Comparison of ENCODE assay signal across 17 mouse cellular contexts in genomic region chr13:90420966-90421365, GRCm38 (mm10).
DNase-seq lines count a peak whose midpoint lies in the region; ATAC-seq lines count a peak whose summit lies in the region.
"Had no signal": no experiment of that assay in that cellular context is flagged by ENCODE, and none has a peak within 500 bp of the region (broad histone marks: within the 10 kb centered on the region; RNA-seq: fewer than 3 reads in every experiment).

No protein-coding gene starts in this region.

- H3K9me3 ChIP-seq in midbrain, embryonic 14.5 days (ENCODE audit: control insufficient read depth, low read length): no peaks in the 10 kb centered on the region
- H3K9me3 ChIP-seq in midbrain, embryonic 10.5 days (replicated peaks): no peaks in the 10 kb centered on the region
- no peaks in the 10 kb centered on the region for H3K9me3 ChIP-seq in intestine, embryonic 16.5 days (ENCODE audit: control insufficient read depth, low read length)
- no peaks in the 10 kb centered on the region for H3K9me3 ChIP-seq in forebrain, embryonic 16.5 days (ENCODE audit: control insufficient read depth, low read length)
- H3K9me3 ChIP-seq: embryonic facial prominence, embryonic 13.5 days; forebrain, embryonic 13.5 days; heart, embryonic 12.5 days; stomach, embryonic 15.5 days had no signal

- WGBS in midbrain, embryonic 14.5 days: 54% methylated on average over 4 of the region's 4 CpGs
- 74% methylated on average over 4 of the region's 4 CpGs for WGBS in midbrain, embryonic 10.5 days
- 28% methylated on average over 4 of the region's 4 CpGs for WGBS in intestine, embryonic 16.5 days
- WGBS in forebrain, embryonic 16.5 days: 32% methylated on average over 4 of the region's 4 CpGs

- H3K36me3 ChIP-seq in midbrain, embryonic 14.5 days (ENCODE audit: control insufficient read depth, insufficient read depth, low read length): no peaks in the 10 kb centered on the region
- no peaks in the 10 kb centered on the region for H3K36me3 ChIP-seq in midbrain, embryonic 10.5 days
- no peaks in the 10 kb centered on the region for H3K36me3 ChIP-seq in intestine, embryonic 16.5 days (ENCODE audit: control insufficient read depth, insufficient read depth, low read length)
- no peaks in the 10 kb centered on the region for H3K36me3 ChIP-seq in forebrain, embryonic 16.5 days (ENCODE audit: control insufficient read depth, insufficient read depth)
- H3K36me3 ChIP-seq: embryonic facial prominence, embryonic 13.5 days; heart, embryonic 12.5 days; stomach, embryonic 15.5 days had no signal

- no peak overlapping the region for H3K9ac ChIP-seq in midbrain, embryonic 14.5 days (replicated peaks; ENCODE audit: low read length)
- H3K9ac ChIP-seq in intestine, embryonic 16.5 days (ENCODE audit: low read depth, low read length): no peak overlapping the region
- no peak overlapping the region for H3K9ac ChIP-seq in forebrain, embryonic 16.5 days (replicated peaks; ENCODE audit: low read depth, low read length)
- H3K9ac ChIP-seq: embryonic facial prominence, embryonic 13.5 days; forebrain, embryonic 13.5 days; heart, embryonic 12.5 days; liver, postnatal 0 days; stomach, embryonic 15.5 days had no signal

- H3K27me3 ChIP-seq in midbrain, embryonic 14.5 days (ENCODE audit: control insufficient read depth, insufficient read depth, low read length): no peaks in the 10 kb centered on the region
- no peaks in the 10 kb centered on the region for H3K27me3 ChIP-seq in midbrain, embryonic 10.5 days (ENCODE audit: low read depth, poor library complexity, severe bottlenecking)
- no peaks in the 10 kb centered on the region for H3K27me3 ChIP-seq in intestine, embryonic 16.5 days (replicated peaks; ENCODE audit: control insufficient read depth, insufficient read depth, low read length)
- no peaks in the 10 kb centered on the region for H3K27me3 ChIP-seq in forebrain, embryonic 16.5 days (replicated peaks; ENCODE audit: control insufficient read depth, insufficient read depth, low read length)
- H3K27me3 ChIP-seq: embryonic facial prominence, embryonic 13.5 days; forebrain, embryonic 13.5 days; heart, embryonic 12.5 days; Patski; stomach, embryonic 15.5 days had no signal

- no peak overlapping the region for H3K27ac ChIP-seq in midbrain, embryonic 14.5 days (replicated peaks; ENCODE audit: low read depth, low read length)
- H3K27ac ChIP-seq in midbrain, embryonic 10.5 days (replicated peaks): no peak overlapping the region
- H3K27ac ChIP-seq in intestine, embryonic 16.5 days (ENCODE audit: low read length): no peak overlapping the region
- H3K27ac ChIP-seq in forebrain, embryonic 16.5 days (ENCODE audit: low read length): no peak overlapping the region
- H3K27ac ChIP-seq: embryonic facial prominence, embryonic 13.5 days; forebrain, embryonic 13.5 days; stomach, embryonic 15.5 days had no signal

- no peaks in the 10 kb centered on the region for H3K4me1 ChIP-seq in midbrain, embryonic 14.5 days (ENCODE audit: control insufficient read depth, insufficient read depth, low read length)
- no peaks in the 10 kb centered on the region for H3K4me1 ChIP-seq in midbrain, embryonic 10.5 days
- H3K4me1 ChIP-seq in intestine, embryonic 16.5 days (ENCODE audit: control insufficient read depth, insufficient read depth, low read length): no peaks in the 10 kb centered on the region
- H3K4me1 ChIP-seq in forebrain, embryonic 16.5 days (replicated peaks; ENCODE audit: control insufficient read depth, insufficient read depth, low read length): no peaks in the 10 kb centered on the region
- H3K4me1 ChIP-seq: forebrain, embryonic 13.5 days; stomach, embryonic 15.5 days had no signal

- DNase-seq in embryo, embryonic 10 days (ENCODE audit: low spot score): peak; percentile 15
- no peak for DNase-seq in embryo, embryonic 9.5 days (ENCODE audit: extremely low spot score)
- peak; percentile 21 for DNase-seq in midbrain, embryonic 14.5 days
- DNase-seq in midbrain, embryonic 10.5 days (ENCODE audit: low spot score): no peak
- DNase-seq in retina, postnatal 1 day: peak; percentile 26
- DNase-seq in urinary bladder, postnatal 25 days (ENCODE audit: low spot score): no peak
- DNase-seq: cerebellum, adult 18-20 months; gastrocnemius, postnatal 14 days; liver, postnatal 0 days; thymus, postnatal 25 days had no signal

- ATAC-seq in midbrain, embryonic 14.5 days (ENCODE audit: low FRiP score, low TSS enrichment): peak; percentile 46; the same call in 1 of the 2 replicates
- peak; percentile 72 for ATAC-seq in intestine, embryonic 16.5 days
- ATAC-seq in forebrain, embryonic 16.5 days: no peak
- ATAC-seq: forebrain, embryonic 13.5 days; liver, postnatal 0 days; Patski had no signal

- H3K4me3 ChIP-seq in midbrain, embryonic 14.5 days (replicated peaks; ENCODE audit: low read depth, low read length): no peak overlapping the region
- no peak overlapping the region for H3K4me3 ChIP-seq in midbrain, embryonic 10.5 days
- H3K4me3 ChIP-seq in intestine, embryonic 16.5 days (ENCODE audit: low read length): no peak overlapping the region
- H3K4me3 ChIP-seq in forebrain, embryonic 16.5 days (replicated peaks; ENCODE audit: low read length): no peak overlapping the region
- H3K4me3 ChIP-seq: embryonic facial prominence, embryonic 13.5 days; forebrain, embryonic 13.5 days; heart, embryonic 12.5 days; stomach, embryonic 15.5 days had no signal

- H3K4me2 ChIP-seq in midbrain, embryonic 14.5 days (ENCODE audit: low read length): no peak overlapping the region
- no peak overlapping the region for H3K4me2 ChIP-seq in intestine, embryonic 16.5 days (ENCODE audit: low read depth, low read length)
- no peak overlapping the region for H3K4me2 ChIP-seq in forebrain, embryonic 16.5 days (ENCODE audit: low read length)
- H3K4me2 ChIP-seq: embryonic facial prominence, embryonic 13.5 days; forebrain, embryonic 13.5 days; heart, embryonic 12.5 days; stomach, embryonic 15.5 days had no signal

Comparison
In these comparisons a context has a peak if more than half of its experiments do, and no peak if none do; other contexts are left out.
1. DNase-seq: peak in embryo, embryonic 10 days (single experiment), midbrain, embryonic 14.5 days (single experiment) and retina, postnatal 1 day (single experiment); none in embryo, embryonic 9.5 days (single experiment), midbrain, embryonic 10.5 days (single experiment) and urinary bladder, postnatal 25 days (single experiment).